Mouse (Mus musculus): ENCODE measurements around the gene Chpf.

- no peak for TF ChIP-seq POLR2A (IDR thresholded peaks at IDR 0.05; ENCODE audit: borderline replicate concordance, extremely low read depth, low read depth, low read length)
- TF ChIP-seq CTCF (IDR thresholded peaks at IDR 0.05; ENCODE audit: insufficient read depth, low read length): 0 out of 2 replicates have a peak, but pooled peaks have one; percentile 8
Observed at GRCm38 (mm10) chr1:75456746-75457564, 22.2 kb downstream of the Chpf start.
